Mouse (Mus musculus) megakaryocyte, embryonic 14.5 days (primary cell): Measurements from ENCODE around the gene Atg16l2. TPM values are rescaled to one million over a fixed set of nuclear protein-coding genes. Genes with fewer than 3 reads are reported as not detected.

Experiments used
- H3K27me3 ChIP-seq: replicated peaks from 2 replicates; pipeline ENCODE3; 2012; ENCODE audit warnings: inconsistent platforms
- H3K36me3 ChIP-seq: replicated peaks from 2 replicates; pipeline ENCODE3; 2012; ENCODE audit warnings: low read length, inconsistent platforms, mixed read lengths
- H3K4me1 ChIP-seq: 2 replicates; pipeline ENCODE4 v1.6.1; 2012; ENCODE audit warnings: inconsistent platforms
- H3K4me3 ChIP-seq: replicated peaks from 2 replicates; pipeline ENCODE3; 2012; ENCODE audit warnings: moderate library complexity, mild to moderate bottlenecking, inconsistent platforms
- H3K9me3 ChIP-seq: 2 replicates; pipeline ENCODE4 v1.6.1; 2012; ENCODE audit warnings: inconsistent platforms
- FLI1 ChIP-seq: IDR thresholded peaks from 2 replicates; pipeline ENCODE4 v1.6.1; 2012; ENCODE audit warnings: low read length, inconsistent platforms, mixed read lengths
- GATA1 ChIP-seq: IDR thresholded peaks from 3 replicates; pipeline ENCODE4 v1.6.1; 2012; ENCODE audit warnings: mixed read lengths, low read length, inconsistent platforms, borderline replicate concordance
- polyA plus RNA-seq: library from polyadenylated mRNA; stranded (reverse); fragments of >175 nt; gene quantifications from 2 replicates; pipeline ENCODE4 v1.2.3, GENCODE M21; 2012; ENCODE audit warnings: low replicate concordance; ENCODE audit not compliant: insufficient read depth

The Atg16l2 gene
- polyA plus RNA-seq, 1 experiment = 7.8 TPM

DNA sequence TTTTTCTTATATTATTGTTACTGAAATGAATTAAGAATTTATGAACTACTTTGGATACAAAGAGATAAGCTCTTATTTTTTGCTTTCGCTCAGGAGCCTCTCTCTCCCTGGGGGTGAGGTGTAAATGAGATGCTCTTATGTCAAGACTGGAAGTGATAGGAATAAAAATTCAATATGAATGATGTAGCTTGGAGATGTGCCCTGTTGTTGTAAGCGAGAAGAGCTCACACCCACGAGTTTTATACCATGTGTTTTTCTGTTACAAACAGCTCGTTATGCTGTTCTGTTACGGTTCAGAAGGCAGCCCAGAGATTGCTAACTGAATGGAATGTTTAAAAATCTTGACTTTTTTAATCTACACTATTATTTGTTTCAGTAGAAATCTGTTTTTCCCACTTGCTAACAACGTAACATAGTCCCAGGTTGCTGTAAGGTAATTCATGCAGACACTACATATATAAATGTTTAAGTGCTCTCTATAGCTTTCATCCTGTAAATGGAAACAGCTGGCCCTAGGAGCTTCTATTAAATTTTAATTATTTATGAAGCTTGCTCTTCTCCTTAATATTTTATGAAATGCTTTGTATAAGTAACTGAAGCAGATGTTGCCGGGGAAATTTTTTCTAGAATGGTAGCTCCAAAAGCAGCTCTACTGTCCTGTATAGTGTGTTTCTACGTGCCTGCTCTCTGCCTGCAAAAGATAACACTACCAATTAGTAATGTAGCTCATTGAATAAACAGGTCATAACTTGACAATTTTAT is 65.2 kb downstream of the Atg16l2 start:
- Histone ChIP-seq H3K9me3 (no peaks in the 10 kb centered on the region), H3K27me3 (no peaks in the 10 kb centered on the region), H3K36me3 (peaks cover 42% of the 10 kb centered on the region), H3K4me1 (peaks cover 7% of the 10 kb centered on the region; the same call in 1 of the 2 replicates), H3K4me3 (no peak overlapping the region)
- TF ChIP-seq GATA1 = no peak
- no peak for TF ChIP-seq FLI1

GRCm38 (mm10) chr7:101232716-101233115 is 69.3 kb downstream of the Atg16l2 start:
- Histone ChIP-seq H3K9me3 (no peaks in the 10 kb centered on the region), H3K27me3 (no peaks in the 10 kb centered on the region), H3K4me3 (no peak overlapping the region), H3K36me3 (peaks cover 30% of the 10 kb centered on the region), H3K4me1 (peaks cover 39% of the 10 kb centered on the region)
- TF ChIP-seq FLI1 (no peak), GATA1 (no peak)

GRCm38 (mm10) chr7:101231458-101231857 is 70.6 kb downstream of the Atg16l2 start:
- TF ChIP-seq FLI1 (no peak), GATA1 (no peak)
- Histone ChIP-seq H3K4me1 (peaks cover 48% of the 10 kb centered on the region), H3K4me3 (no peak overlapping the region), H3K27me3 (no peaks in the 10 kb centered on the region), H3K36me3 (peaks cover 22% of the 10 kb centered on the region), H3K9me3 (no peaks in the 10 kb centered on the region)

GRCm38 (mm10) chr7:101229336-101229735 is 72.7 kb downstream of the Atg16l2 start:
- Histone ChIP-seq H3K4me3 (no peak overlapping the region), H3K36me3 (peaks cover 15% of the 10 kb centered on the region), H3K9me3 (no peaks in the 10 kb centered on the region), H3K27me3 (no peaks in the 10 kb centered on the region), H3K4me1 (peaks cover 50% of the 10 kb centered on the region)
- TF ChIP-seq FLI1 (no peak), GATA1 (no peak)

GRCm38 (mm10) chr7:101223501-101223900 is 78.5 kb downstream of the Atg16l2 start:
- peaks cover 17% of the 10 kb centered on the region for H3K4me1 ChIP-seq
- H3K36me3 ChIP-seq = peaks cover 5% of the 10 kb centered on the region
- TF ChIP-seq FLI1 = no peak
- no peak for TF ChIP-seq GATA1
- no peaks in the 10 kb centered on the region for H3K9me3 ChIP-seq
- no peak overlapping the region for H3K4me3 ChIP-seq
- no peaks in the 10 kb centered on the region for H3K27me3 ChIP-seq

- Histone ChIP-seq H3K4me1 (peaks cover 28% of the 10 kb centered on the region), H3K9me3 (no peaks in the 10 kb centered on the region)
Measured at GRCm38 (mm10) chr7:101216724-101217123, 85.3 kb downstream of the Atg16l2 start.

GRCm38 (mm10) chr7:101213515-101214263 is 88.4 kb downstream of the Atg16l2 start:
- H3K4me3 ChIP-seq = no peak overlapping the region
- no peaks in the 10 kb centered on the region for H3K27me3 ChIP-seq
- no peaks in the 10 kb centered on the region for H3K9me3 ChIP-seq
- H3K4me1 ChIP-seq = peaks cover 28% of the 10 kb centered on the region
- H3K36me3 ChIP-seq = peaks cover 36% of the 10 kb centered on the region
- no peak for TF ChIP-seq GATA1
- no peak for TF ChIP-seq FLI1

More at GRCm38 (mm10) chr7:101216724-101217123, 85.3 kb downstream of the Atg16l2 start:
- Histone ChIP-seq H3K4me3 (no peak overlapping the region), H3K27me3 (no peaks in the 10 kb centered on the region), H3K36me3 (peaks cover 26% of the 10 kb centered on the region)
- no peak for TF ChIP-seq FLI1
- no peak for TF ChIP-seq GATA1

Other genes starting within 250 kb of the Atg16l2 start
- gene Fchsd2, start 209.4 kb downstream of the Atg16l2 start, polyA plus RNA-seq = 1.8 and 5.0 TPM in 2 replicates
- gene Stard10, start 14.8 kb upstream of the Atg16l2 start, polyA plus RNA-seq = 236 and 315 TPM in 2 replicates
- 143 and 148 TPM in 2 replicates for gene Arap1, start 45.8 kb upstream of the Atg16l2 start, polyA plus RNA-seq
- 1.4 TPM in 1 of 2 replicates, not detected in the other for gene Gm45837, start 108.6 kb upstream of the Atg16l2 start, polyA plus RNA-seq
- 0.54 and 0.63 TPM in 2 replicates for gene Pde2a, start 119.4 kb upstream of the Atg16l2 start, polyA plus RNA-seq